Mouse (Mus musculus): ENCODE data around the gene Ppy. TPM values are rescaled to one million over a fixed set of nuclear protein-coding genes. Genes with fewer than 3 reads are reported as not detected.

The Ppy gene
- polyA plus RNA-seq, 1 experiment from 2014 or later: not detected

GRCm38 (mm10) chr11:102138447-102138740, 37.3 kb upstream of the Ppy start:
- no peaks in the 10 kb centered on the region for H3K36me3 ChIP-seq (ENCODE audit: control insufficient read depth, insufficient read depth, low read length)
- H3K9me3 ChIP-seq (ENCODE audit: control insufficient read depth, low read length): no peaks in the 10 kb centered on the region
- H3K27me3 ChIP-seq (ENCODE audit: control insufficient read depth, insufficient read depth, low read length): no peaks in the 10 kb centered on the region; the same call in 1 of the 2 replicates
- peak overlapping the region; percentile 17 for H3K4me3 ChIP-seq (ENCODE audit: low read depth, low read length)
- H3K27ac ChIP-seq (ENCODE audit: low read depth, low read length): no peak overlapping the region
- WGBS: 1% methylated on average over 18 of the region's 18 CpGs
- no peak overlapping the region for H3K9ac ChIP-seq (ENCODE audit: low read length)
- peak; percentile 87 for DNase-seq (ENCODE audit: low spot score)
- H3K4me1 ChIP-seq (replicated peaks; ENCODE audit: control insufficient read depth, insufficient read depth, low read length): 0 out of 2 replicates have a peak, but pooled peaks cover 3% of the 10 kb centered on the region
- H3K4me2 ChIP-seq (ENCODE audit: low read depth, low read length, severe bottlenecking): peak overlapping the region; percentile 57
- no peak for ATAC-seq (replicated peaks; ENCODE audit: low FRiP score)

DNA sequence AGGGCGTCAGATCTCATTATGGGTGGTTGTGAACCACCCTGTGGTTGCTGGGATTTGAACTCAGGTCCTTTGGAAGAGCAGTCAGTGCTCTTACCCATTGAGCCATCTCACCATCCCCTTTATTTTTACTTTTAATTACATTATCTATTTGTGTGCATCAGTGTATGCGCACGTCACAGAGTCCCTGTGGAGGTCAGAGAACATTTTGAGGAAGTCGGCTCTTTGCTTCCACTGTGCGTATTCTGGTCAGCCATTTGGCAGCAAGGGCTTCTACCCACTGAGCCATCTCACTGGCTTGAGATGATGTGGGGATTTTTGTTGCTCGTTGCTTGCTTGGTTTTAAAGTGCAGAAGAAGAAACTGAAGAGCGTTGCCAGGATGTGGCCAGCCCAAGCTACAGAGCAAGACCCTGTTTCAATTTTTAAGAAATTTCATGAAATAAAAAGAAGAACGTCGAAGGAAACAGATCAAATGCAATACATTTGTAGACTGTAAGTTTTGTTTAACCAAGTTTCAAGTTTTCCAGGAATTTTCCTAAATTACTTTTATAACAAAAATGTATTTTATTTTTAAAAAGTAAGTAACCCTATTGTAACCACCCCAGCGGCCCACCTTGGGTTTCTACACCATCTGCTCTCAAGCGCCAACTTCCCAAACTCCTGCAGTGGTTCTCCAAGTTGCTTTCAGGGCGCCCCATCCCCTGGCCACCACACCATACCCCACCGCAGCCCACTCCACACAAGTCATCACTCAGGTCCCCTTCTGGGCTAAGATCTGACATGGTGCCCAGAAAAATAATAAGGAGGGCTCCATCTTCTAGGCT, 36.7 kb upstream of the Ppy start:
- no peak for DNase-seq (ENCODE audit: low spot score)
- Histone ChIP-seq H3K27ac (ENCODE audit: low read depth, low read length) (no peak overlapping the region), H3K4me3 (ENCODE audit: low read depth, low read length) (peak overlapping the region; percentile 17), H3K4me1 (replicated peaks; ENCODE audit: control insufficient read depth, insufficient read depth, low read length) (0 out of 2 replicates have a peak, but pooled peaks cover 3% of the 10 kb centered on the region), H3K9me3 (ENCODE audit: control insufficient read depth, low read length) (no peaks in the 10 kb centered on the region), H3K36me3 (ENCODE audit: control insufficient read depth, insufficient read depth, low read length) (no peaks in the 10 kb centered on the region), H3K27me3 (ENCODE audit: control insufficient read depth, insufficient read depth, low read length) (no peaks in the 10 kb centered on the region; the same call in 1 of the 2 replicates), H3K4me2 (ENCODE audit: low read depth, low read length, severe bottlenecking) (peak overlapping the region; percentile 57), H3K9ac (ENCODE audit: low read length) (no peak overlapping the region)
- 45% methylated on average over 13 of the region's 13 CpGs for WGBS
- no peak for ATAC-seq (replicated peaks; ENCODE audit: low FRiP score)

- Histone ChIP-seq H3K9me3 (ENCODE audit: control insufficient read depth, low read length) (no peaks in the 10 kb centered on the region), H3K27ac (ENCODE audit: low read depth, low read length) (no peak overlapping the region), H3K36me3 (ENCODE audit: control insufficient read depth, insufficient read depth, low read length) (no peaks in the 10 kb centered on the region), H3K27me3 (ENCODE audit: control insufficient read depth, insufficient read depth, low read length) (no peaks in the 10 kb centered on the region; the same call in 1 of the 2 replicates), H3K4me1 (replicated peaks; ENCODE audit: control insufficient read depth, insufficient read depth, low read length) (0 out of 2 replicates have a peak, but pooled peaks cover 3% of the 10 kb centered on the region), H3K9ac (ENCODE audit: low read length) (no peak overlapping the region), H3K4me3 (ENCODE audit: low read depth, low read length) (no peak overlapping the region), H3K4me2 (ENCODE audit: low read depth, low read length, severe bottlenecking) (no peak overlapping the region)
- 18% methylated on average over 4 of the region's 4 CpGs for whole genome bisulfite sequencing
- no peak for DNase-seq (ENCODE audit: low spot score)
- ATAC-seq (replicated peaks; ENCODE audit: low FRiP score): no peak
Measured at GRCm38 (mm10) chr11:102134516-102134915, 33.4 kb upstream of the Ppy start.

DNA sequence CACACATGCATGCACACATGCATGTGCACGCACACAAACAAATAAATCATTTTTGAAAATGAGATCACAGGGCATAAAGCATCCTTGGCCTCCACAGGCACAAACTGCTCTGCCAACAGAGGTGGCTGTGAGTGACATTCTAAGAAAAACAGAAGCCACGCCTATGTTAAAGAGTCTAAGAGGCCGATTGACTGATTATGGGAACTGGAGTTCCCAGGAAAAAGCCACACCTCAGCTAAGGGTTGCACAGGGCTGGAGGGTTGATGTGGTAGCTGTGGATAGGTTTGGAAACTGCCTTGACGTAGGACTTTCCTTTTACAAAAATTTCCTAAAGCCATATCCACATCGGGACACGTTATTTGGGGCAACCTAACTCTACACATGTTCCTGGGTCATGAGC, 16.3 kb upstream of the Ppy start:
- Histone ChIP-seq H3K27ac (ENCODE audit: low read depth, low read length) (no peak overlapping the region), H3K9ac (ENCODE audit: low read length) (no peak overlapping the region), H3K27me3 (ENCODE audit: control insufficient read depth, insufficient read depth, low read length) (no peaks in the 10 kb centered on the region), H3K4me3 (ENCODE audit: low read depth, low read length) (no peak overlapping the region), H3K9me3 (ENCODE audit: control insufficient read depth, low read length) (peaks cover 3% of the 10 kb centered on the region; the same call in 1 of the 2 replicates), H3K4me1 (replicated peaks; ENCODE audit: control insufficient read depth, insufficient read depth, low read length) (no peaks in the 10 kb centered on the region), H3K4me2 (ENCODE audit: low read depth, low read length, severe bottlenecking) (no peak overlapping the region), H3K36me3 (ENCODE audit: control insufficient read depth, insufficient read depth, low read length) (no peaks in the 10 kb centered on the region)
- 88% methylated on average over 6 of the region's 6 CpGs for WGBS
- DNase-seq (ENCODE audit: low spot score): no peak
- no peak for ATAC-seq (replicated peaks; ENCODE audit: low FRiP score)

GRCm38 (mm10) chr11:102116241-102116640, 15.1 kb upstream of the Ppy start:
- H3K36me3 ChIP-seq (ENCODE audit: control insufficient read depth, insufficient read depth, low read length): no peaks in the 10 kb centered on the region
- H3K27me3 ChIP-seq (ENCODE audit: control insufficient read depth, insufficient read depth, low read length): no peaks in the 10 kb centered on the region
- H3K4me3 ChIP-seq (ENCODE audit: low read depth, low read length): no peak overlapping the region
- H3K27ac ChIP-seq (ENCODE audit: low read depth, low read length): no peak overlapping the region
- ATAC-seq (replicated peaks; ENCODE audit: low FRiP score) (no peak), DNase-seq (ENCODE audit: low spot score) (no peak)
- WGBS: 86% methylated on average over 8 of the region's 8 CpGs
- no peak overlapping the region for H3K9ac ChIP-seq (ENCODE audit: low read length)
- H3K9me3 ChIP-seq (ENCODE audit: control insufficient read depth, low read length): peaks cover 3% of the 10 kb centered on the region; the same call in 1 of the 2 replicates
- no peaks in the 10 kb centered on the region for H3K4me1 ChIP-seq (replicated peaks; ENCODE audit: control insufficient read depth, insufficient read depth, low read length)
- no peak overlapping the region for H3K4me2 ChIP-seq (ENCODE audit: low read depth, low read length, severe bottlenecking)

- no peak overlapping the region for H3K9ac ChIP-seq (ENCODE audit: low read length)
- no peak for ATAC-seq (replicated peaks; ENCODE audit: low FRiP score)
- H3K4me3 ChIP-seq (ENCODE audit: low read depth, low read length): no peak overlapping the region
- H3K27me3 ChIP-seq (ENCODE audit: control insufficient read depth, insufficient read depth, low read length): peaks cover 25% of the 10 kb centered on the region
- no peak overlapping the region for H3K4me2 ChIP-seq (ENCODE audit: low read depth, low read length, severe bottlenecking)
- no peaks in the 10 kb centered on the region for H3K9me3 ChIP-seq (ENCODE audit: control insufficient read depth, low read length)
- DNase-seq (ENCODE audit: low spot score): no peak
- no peak overlapping the region for H3K27ac ChIP-seq (ENCODE audit: low read depth, low read length)
- H3K4me1 ChIP-seq (replicated peaks; ENCODE audit: control insufficient read depth, insufficient read depth, low read length): no peaks in the 10 kb centered on the region
- WGBS: 87% methylated on average over 5 of the region's 5 CpGs
- no peaks in the 10 kb centered on the region for H3K36me3 ChIP-seq (ENCODE audit: control insufficient read depth, insufficient read depth, low read length)
Measured at GRCm38 (mm10) chr11:102111576-102111975, 10.5 kb upstream of the Ppy start.

DNA sequence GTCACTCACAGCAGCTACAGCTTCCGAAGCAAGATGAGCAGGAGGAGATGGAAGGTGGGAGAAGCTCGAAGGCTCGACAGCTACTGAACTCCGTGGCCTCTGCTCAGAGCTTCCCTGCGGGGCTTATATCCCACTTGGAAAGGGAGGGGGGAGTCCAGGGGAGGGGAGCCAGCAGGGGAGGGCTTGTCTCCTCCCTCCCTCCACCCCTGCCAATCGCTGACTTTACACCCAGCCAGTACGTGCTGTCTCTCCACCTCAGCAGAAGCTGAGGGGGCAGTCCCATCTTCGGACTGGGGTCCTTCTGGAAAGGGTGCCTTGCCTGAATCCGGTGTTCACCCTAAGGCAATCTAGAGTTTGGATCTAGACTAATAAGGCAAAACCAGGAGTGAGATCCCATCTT, 6.6 kb upstream of the Ppy start, which contains the start of gene Pyy:
Pyy (minus strand) TSS at position 101 of the 400 bp plus-strand sequence.
- DNase-seq (ENCODE audit: low spot score) (no peak), ATAC-seq (replicated peaks; ENCODE audit: low FRiP score) (no peak)
- H3K4me2 ChIP-seq (ENCODE audit: low read depth, low read length, severe bottlenecking): no peak within 1 kb of the TSS
- no peaks in the 10 kb centered on the region for H3K36me3 ChIP-seq (ENCODE audit: control insufficient read depth, insufficient read depth, low read length)
- 16% methylated on average over 8 of the region's 9 CpGs for WGBS
- peaks cover 44% of the 10 kb centered on the region for H3K27me3 ChIP-seq (ENCODE audit: control insufficient read depth, insufficient read depth, low read length)
- H3K4me1 ChIP-seq (replicated peaks; ENCODE audit: control insufficient read depth, insufficient read depth, low read length): no peaks in the 10 kb centered on the region
- no peak within 1 kb of the TSS for H3K4me3 ChIP-seq (ENCODE audit: low read depth, low read length)
- no peak within 1 kb of the TSS for H3K9ac ChIP-seq (ENCODE audit: low read length)
- H3K27ac ChIP-seq (ENCODE audit: low read depth, low read length): no peak within 1 kb of the TSS
- no peaks in the 10 kb centered on the region for H3K9me3 ChIP-seq (ENCODE audit: control insufficient read depth, low read length)

DNA sequence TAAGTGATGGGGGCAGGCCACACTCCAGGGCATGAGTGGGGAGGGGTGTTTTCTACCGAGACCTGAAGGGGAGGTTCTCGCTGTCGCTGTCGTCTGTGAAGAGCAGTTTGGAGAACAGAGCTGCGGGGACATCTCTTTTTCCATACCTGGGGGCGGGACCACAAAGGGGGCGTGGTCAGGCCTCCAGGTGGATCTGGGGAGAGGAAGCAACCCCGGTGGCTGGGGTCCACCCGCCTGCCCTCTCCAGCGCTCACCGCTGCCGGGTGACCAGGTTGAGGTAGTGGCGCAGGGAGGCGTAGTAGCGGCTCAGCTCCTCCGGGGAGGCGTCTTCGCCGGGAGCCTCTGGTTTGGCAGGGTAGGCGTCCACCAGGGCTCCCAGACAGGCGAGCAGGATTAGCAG, 5.8 kb upstream of the Ppy start:
- no peaks in the 10 kb centered on the region; the same call in 1 of the 2 replicates for H3K4me1 ChIP-seq (replicated peaks; ENCODE audit: control insufficient read depth, insufficient read depth, low read length)
- peaks cover 44% of the 10 kb centered on the region for H3K27me3 ChIP-seq (ENCODE audit: control insufficient read depth, insufficient read depth, low read length)
- H3K9ac ChIP-seq (ENCODE audit: low read length): no peak overlapping the region
- no peak overlapping the region for H3K27ac ChIP-seq (ENCODE audit: low read depth, low read length)
- no peak overlapping the region for H3K4me2 ChIP-seq (ENCODE audit: low read depth, low read length, severe bottlenecking)
- WGBS: 3% methylated on average over 21 of the region's 21 CpGs
- ATAC-seq (replicated peaks; ENCODE audit: low FRiP score) (no peak), DNase-seq (ENCODE audit: low spot score) (no peak)
- no peaks in the 10 kb centered on the region for H3K36me3 ChIP-seq (ENCODE audit: control insufficient read depth, insufficient read depth, low read length)
- no peak overlapping the region for H3K4me3 ChIP-seq (ENCODE audit: low read depth, low read length)
- no peaks in the 10 kb centered on the region for H3K9me3 ChIP-seq (ENCODE audit: control insufficient read depth, low read length)
